Mouse (Mus musculus): Measurements from ENCODE around the gene Nadk2. TPM values are rescaled to one million over a fixed set of nuclear protein-coding genes. Genes with fewer than 3 reads are reported as not detected.

Nadk2 gene
- polyA plus RNA-seq, 1 experiment from 2014 or later: 38.6 TPM

- Histone ChIP-seq H3K9ac (0 out of 2 replicates have a peak overlapping the region, but pooled peaks have one; percentile 18), H3K4me2 (peak overlapping the region; percentile 79), H3K9me3 (ENCODE audit: low read depth, low read length) (no peaks in the 10 kb centered on the region), H3K4me1 (ENCODE audit: insufficient read depth) (peaks cover 23% of the 10 kb centered on the region), H3K4me3 (ENCODE audit: low read depth, low read length) (peak overlapping the region; percentile 9; the same call in 1 of the 2 replicates), H3K36me3 (ENCODE audit: insufficient read depth) (no peaks in the 10 kb centered on the region), H3K27ac (ENCODE audit: low read depth) (peak overlapping the region; percentile 74), H3K27me3 (ENCODE audit: insufficient read depth, low read length) (no peaks in the 10 kb centered on the region)
- no peak for TF ChIP-seq CTCF (IDR thresholded peaks at IDR 0.05; ENCODE audit: low read depth)
- WGBS: 43% methylated on average over 14 of the region's 14 CpGs
- ATAC-seq (ENCODE audit: insufficient read depth) (no peak), DNase-seq (peak; percentile 35)
Measured at GRCm38 (mm10) chr15:9075608-9076200, 4.6 kb downstream of the Nadk2 start.

GRCm38 (mm10) chr15:9078481-9079300 is 7.6 kb downstream of the Nadk2 start:
- Histone ChIP-seq H3K4me2 (peak overlapping the region; percentile 19; the same call in 1 of the 2 replicates), H3K9me3 (ENCODE audit: low read depth, low read length) (no peaks in the 10 kb centered on the region), H3K36me3 (ENCODE audit: insufficient read depth) (no peaks in the 10 kb centered on the region), H3K9ac (no peak overlapping the region), H3K4me3 (ENCODE audit: low read depth, low read length) (no peak overlapping the region), H3K27ac (ENCODE audit: low read depth) (peak overlapping the region; percentile 79), H3K4me1 (ENCODE audit: insufficient read depth) (peaks cover 22% of the 10 kb centered on the region), H3K27me3 (ENCODE audit: insufficient read depth, low read length) (no peaks in the 10 kb centered on the region)
- WGBS: 38% methylated on average over 12 of the region's 12 CpGs
- TF ChIP-seq CTCF (IDR thresholded peaks at IDR 0.05; ENCODE audit: low read depth): no peak
- peak; percentile 26 for DNase-seq
- ATAC-seq (ENCODE audit: insufficient read depth): peak; percentile 33; the same call in 1 of the 2 replicates

- peaks cover 18% of the 10 kb centered on the region for H3K4me1 ChIP-seq (ENCODE audit: insufficient read depth)
- no peak overlapping the region for H3K9ac ChIP-seq
- no peaks in the 10 kb centered on the region for H3K27me3 ChIP-seq (ENCODE audit: insufficient read depth, low read length)
- no peak for ATAC-seq (ENCODE audit: insufficient read depth)
- H3K27ac ChIP-seq (ENCODE audit: low read depth): peak overlapping the region; percentile 79
- WGBS: 42% methylated on average over 5 of the region's 5 CpGs
- H3K4me3 ChIP-seq (ENCODE audit: low read depth, low read length): no peak overlapping the region
- H3K4me2 ChIP-seq: 0 out of 2 replicates have a peak overlapping the region, but pooled peaks have one; percentile 19
- DNase-seq: no peak
- H3K9me3 ChIP-seq (ENCODE audit: low read depth, low read length): no peaks in the 10 kb centered on the region
- no peak for TF ChIP-seq CTCF (IDR thresholded peaks at IDR 0.05; ENCODE audit: low read depth)
- peaks cover 6% of the 10 kb centered on the region; the same call in 1 of the 2 replicates for H3K36me3 ChIP-seq (ENCODE audit: insufficient read depth)
Measured at GRCm38 (mm10) chr15:9079626-9080025, 8.6 kb downstream of the Nadk2 start.

- ATAC-seq (ENCODE audit: insufficient read depth): no peak
Measured at GRCm38 (mm10) chr15:9080206-9080605, 9.1 kb downstream of the Nadk2 start.

GRCm38 (mm10) chr15:9081294-9081693 is 10.2 kb downstream of the Nadk2 start:
- Histone ChIP-seq H3K9me3 (ENCODE audit: low read depth, low read length) (no peaks in the 10 kb centered on the region), H3K4me2 (no peak overlapping the region), H3K4me3 (ENCODE audit: low read depth, low read length) (no peak overlapping the region), H3K4me1 (ENCODE audit: insufficient read depth) (0 out of 2 replicates have a peak, but pooled peaks cover 7% of the 10 kb centered on the region), H3K9ac (no peak overlapping the region), H3K27ac (ENCODE audit: low read depth) (no peak overlapping the region), H3K27me3 (ENCODE audit: insufficient read depth, low read length) (no peaks in the 10 kb centered on the region), H3K36me3 (ENCODE audit: insufficient read depth) (peaks cover 16% of the 10 kb centered on the region; the same call in 1 of the 2 replicates)
- no peak for DNase-seq
- TF ChIP-seq CTCF (IDR thresholded peaks at IDR 0.05; ENCODE audit: low read depth): no peak
- 69% methylated on average over 3 of the region's 3 CpGs for WGBS
- ATAC-seq (ENCODE audit: insufficient read depth): no peak

More at GRCm38 (mm10) chr15:9080206-9080605, 9.1 kb downstream of the Nadk2 start:
- peak overlapping the region; percentile 34 for H3K4me2 ChIP-seq
- peaks cover 6% of the 10 kb centered on the region; the same call in 1 of the 2 replicates for H3K36me3 ChIP-seq (ENCODE audit: insufficient read depth)
- no peaks in the 10 kb centered on the region for H3K9me3 ChIP-seq (ENCODE audit: low read depth, low read length)
- peaks cover 12% of the 10 kb centered on the region for H3K4me1 ChIP-seq (ENCODE audit: insufficient read depth)
- H3K27me3 ChIP-seq (ENCODE audit: insufficient read depth, low read length): no peaks in the 10 kb centered on the region
- WGBS: 43% methylated on average over 4 of the region's 4 CpGs
- H3K9ac ChIP-seq: no peak overlapping the region
- H3K4me3 ChIP-seq (ENCODE audit: low read depth, low read length): no peak overlapping the region
- TF ChIP-seq CTCF (IDR thresholded peaks at IDR 0.05; ENCODE audit: low read depth): no peak
- peak overlapping the region; percentile 71 for H3K27ac ChIP-seq (ENCODE audit: low read depth)
- DNase-seq: peak; percentile 32

- Histone ChIP-seq H3K4me2 (no peak overlapping the region), H3K4me1 (ENCODE audit: insufficient read depth) (0 out of 2 replicates have a peak, but pooled peaks cover 4% of the 10 kb centered on the region), H3K9ac (no peak overlapping the region), H3K27me3 (ENCODE audit: insufficient read depth, low read length) (no peaks in the 10 kb centered on the region), H3K27ac (ENCODE audit: low read depth) (no peak overlapping the region), H3K9me3 (ENCODE audit: low read depth, low read length) (no peaks in the 10 kb centered on the region), H3K4me3 (ENCODE audit: low read depth, low read length) (no peak overlapping the region), H3K36me3 (ENCODE audit: insufficient read depth) (peaks cover 30% of the 10 kb centered on the region)
- WGBS: 68% methylated on average over 9 of the region's 9 CpGs
- TF ChIP-seq CTCF (IDR thresholded peaks at IDR 0.05; ENCODE audit: low read depth): no peak
- no peak for DNase-seq
- no peak for ATAC-seq (ENCODE audit: insufficient read depth)
Measured at GRCm38 (mm10) chr15:9082753-9083152, 11.7 kb downstream of the Nadk2 start.

GRCm38 (mm10) chr15:9086813-9087212 is 15.8 kb downstream of the Nadk2 start:
- 70% methylated on average over 11 of the region's 11 CpGs for WGBS
- Histone ChIP-seq H3K4me2 (no peak overlapping the region), H3K4me3 (ENCODE audit: low read depth, low read length) (no peak overlapping the region), H3K9me3 (ENCODE audit: low read depth, low read length) (no peaks in the 10 kb centered on the region), H3K36me3 (ENCODE audit: insufficient read depth) (peaks cover 40% of the 10 kb centered on the region), H3K27me3 (ENCODE audit: insufficient read depth, low read length) (no peaks in the 10 kb centered on the region), H3K27ac (ENCODE audit: low read depth) (no peak overlapping the region), H3K9ac (no peak overlapping the region), H3K4me1 (ENCODE audit: insufficient read depth) (no peaks in the 10 kb centered on the region; the same call in 1 of the 2 replicates)
- ATAC-seq (ENCODE audit: insufficient read depth) (peak; percentile 36; the same call in 1 of the 2 replicates), DNase-seq (no peak)
- no peak for TF ChIP-seq CTCF (IDR thresholded peaks at IDR 0.05; ENCODE audit: low read depth)
